Mouse (Mus musculus): ENCODE measurements around the gene Duox1.
A peak's percentile ranks its signal among the peaks of the same experiment; 100 is the strongest.

Duox1 gene

GRCm38 (mm10) chr2:122354191-122354929 is 38.9 kb downstream of the Duox1 start:
- DNase-seq (ENCODE audit: low read depth), result no peak

DNA sequence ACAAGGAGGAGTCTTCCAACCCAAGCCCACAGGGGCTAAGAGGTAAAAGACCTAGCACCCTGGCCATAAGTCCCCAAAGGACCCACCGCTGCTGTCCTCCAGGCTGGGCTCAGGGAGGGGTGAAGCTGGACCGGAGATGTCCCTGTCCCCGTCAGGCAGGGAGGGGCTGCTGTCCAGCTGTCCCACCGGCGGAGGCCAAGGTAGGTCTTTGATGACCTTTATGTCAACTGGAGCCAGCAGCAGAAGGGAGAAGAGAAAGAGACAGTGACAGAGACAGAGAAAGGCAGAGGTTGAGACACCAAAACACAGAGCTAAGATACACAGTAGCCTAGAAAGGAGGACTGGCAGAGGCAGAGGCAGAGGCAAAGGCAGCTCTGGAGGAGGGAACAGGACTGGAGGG is 39.9 kb downstream of the Duox1 start:
- DNase-seq (ENCODE audit: low read depth), result no peak

- DNase-seq (ENCODE audit: low read depth), result no peak
These were observed 40.7 kb downstream of the Duox1 start for GRCm38 (mm10) chr2:122356187-122356586.

DNA sequence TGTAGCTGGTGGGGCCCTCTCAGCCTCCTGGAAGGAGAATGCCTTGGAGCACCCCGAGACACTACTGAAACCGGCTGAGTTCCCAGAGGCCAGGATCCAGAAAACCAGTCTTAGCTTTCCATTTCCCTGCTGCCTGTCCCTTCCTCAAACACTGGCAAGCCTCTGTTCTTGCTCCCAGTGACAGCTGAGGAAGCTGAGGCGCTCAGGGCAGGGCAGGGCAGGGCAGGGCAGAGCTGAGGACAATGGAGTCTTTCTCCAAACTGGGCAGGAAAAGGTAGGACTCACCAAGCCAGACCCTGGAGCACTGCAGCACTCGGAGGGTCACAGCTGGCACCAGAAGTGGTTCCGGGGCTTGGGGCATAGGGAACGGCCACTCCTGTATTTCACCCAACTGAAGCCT is 44.8 kb downstream of the Duox1 start:
- no peak for DNase-seq (ENCODE audit: low read depth)

GRCm38 (mm10) chr2:122361181-122361580 is 45.7 kb downstream of the Duox1 start:
- DNase-seq (ENCODE audit: low read depth), result peak; percentile 55

DNA sequence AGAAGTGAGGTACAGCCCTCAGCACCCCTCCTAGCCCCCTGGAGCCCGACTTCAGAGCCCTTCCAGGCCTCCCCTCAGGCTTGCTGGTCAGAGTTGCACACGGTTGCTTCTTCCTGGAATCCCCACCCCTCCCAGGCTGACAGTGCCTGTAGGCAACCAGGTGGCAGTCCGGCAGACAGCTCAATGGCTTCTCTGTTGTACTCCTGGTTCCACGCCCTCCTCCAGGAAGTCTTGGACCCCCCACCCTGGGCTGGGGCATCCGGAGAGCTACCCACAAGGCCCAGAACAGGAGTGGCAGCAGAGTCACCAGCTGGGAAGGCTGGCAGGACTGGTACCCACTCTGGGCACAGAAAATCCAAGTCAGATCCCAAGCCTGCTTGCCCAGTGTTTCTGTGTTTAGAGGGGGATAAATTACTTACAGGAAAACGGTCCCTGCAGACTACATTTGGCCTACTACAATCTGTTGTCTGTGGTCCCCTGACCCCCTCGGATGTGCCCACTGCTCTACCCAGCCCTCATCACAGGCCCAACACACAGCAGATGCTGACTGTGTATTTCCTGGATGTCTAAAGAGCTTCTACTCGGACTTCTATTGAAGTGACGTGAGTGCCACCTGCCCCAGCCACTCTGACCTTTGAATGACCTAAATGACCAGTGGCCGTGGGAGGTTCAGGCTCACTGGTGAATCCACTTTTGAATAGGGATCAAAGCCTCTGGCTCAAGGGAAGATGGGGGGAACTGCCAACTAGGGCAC is 46.6 kb downstream of the Duox1 start:
- DNase-seq (ENCODE audit: low read depth), result no peak

DNA sequence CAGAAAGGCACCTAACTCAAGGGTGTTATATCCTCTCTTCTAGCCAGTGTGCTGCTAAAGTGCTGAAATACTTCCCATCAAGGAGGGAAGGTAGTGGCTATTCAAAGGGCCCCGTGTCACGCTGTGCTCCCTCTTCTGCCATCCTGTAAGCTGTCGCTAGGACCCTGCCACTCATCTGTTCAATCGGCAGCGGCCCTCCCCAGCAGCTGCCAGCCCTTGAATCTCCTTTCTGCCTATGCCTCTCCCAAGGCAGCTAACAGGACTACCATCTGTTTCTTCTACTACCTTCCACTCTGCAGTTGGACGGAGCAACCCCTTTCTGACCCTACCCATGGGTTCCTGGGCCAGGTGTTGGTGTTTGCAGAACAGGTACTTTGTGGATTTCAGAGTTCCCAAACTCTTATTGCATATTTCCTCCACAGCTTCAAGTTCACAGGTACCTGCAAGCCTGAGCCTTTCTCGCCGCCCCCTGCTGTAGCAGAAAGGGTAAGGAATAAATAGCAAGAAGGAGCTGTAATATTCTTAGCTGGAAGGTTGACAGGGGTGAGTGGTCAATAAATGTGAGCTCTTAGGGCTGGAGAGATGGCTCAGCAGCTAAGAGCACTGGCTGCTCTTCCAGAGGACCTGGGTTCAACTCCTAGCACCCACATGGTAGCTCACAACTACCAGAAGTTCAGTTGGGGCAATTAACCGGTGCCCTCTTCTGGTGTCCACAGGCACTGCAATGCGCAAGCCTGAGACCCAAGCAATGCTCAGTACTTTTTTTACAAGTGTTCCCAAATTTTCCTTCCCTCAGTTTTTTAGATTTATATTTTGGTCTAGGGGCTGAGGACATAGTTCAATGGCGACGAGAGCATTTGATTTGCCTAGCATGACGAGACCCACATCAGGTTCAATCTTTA is 47.4 kb downstream of the Duox1 start:
- no peak for DNase-seq (ENCODE audit: low read depth)

- DNase-seq (ENCODE audit: low read depth), result no peak
These were observed 49.0 kb downstream of the Duox1 start for GRCm38 (mm10) chr2:122364352-122364944.

GRCm38 (mm10) chr2:122365244-122365866 is 49.9 kb downstream of the Duox1 start:
- peak; percentile 49 for DNase-seq (ENCODE audit: low read depth)

DNA sequence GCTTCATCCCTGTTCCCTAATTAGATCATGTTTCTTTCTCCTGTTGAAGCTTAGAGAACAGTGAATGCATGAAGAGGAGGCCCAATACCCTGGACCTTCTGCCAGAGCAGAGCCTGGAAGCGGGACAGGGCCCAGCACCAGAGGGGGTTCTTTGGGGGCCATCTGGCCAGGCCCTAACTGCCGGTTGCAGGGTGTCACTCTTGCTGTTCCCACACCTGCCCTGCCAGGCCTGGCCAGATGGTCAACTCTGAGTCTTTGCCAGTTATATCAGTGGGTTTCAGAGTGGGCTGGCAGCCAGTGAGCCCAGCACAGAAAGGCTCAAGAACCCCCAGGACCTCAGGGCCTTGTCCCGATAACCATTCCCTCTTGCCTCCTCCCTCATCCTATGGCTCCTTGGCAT is 50.6 kb downstream of the Duox1 start:
- DNase-seq (ENCODE audit: low read depth), result no peak

DNA sequence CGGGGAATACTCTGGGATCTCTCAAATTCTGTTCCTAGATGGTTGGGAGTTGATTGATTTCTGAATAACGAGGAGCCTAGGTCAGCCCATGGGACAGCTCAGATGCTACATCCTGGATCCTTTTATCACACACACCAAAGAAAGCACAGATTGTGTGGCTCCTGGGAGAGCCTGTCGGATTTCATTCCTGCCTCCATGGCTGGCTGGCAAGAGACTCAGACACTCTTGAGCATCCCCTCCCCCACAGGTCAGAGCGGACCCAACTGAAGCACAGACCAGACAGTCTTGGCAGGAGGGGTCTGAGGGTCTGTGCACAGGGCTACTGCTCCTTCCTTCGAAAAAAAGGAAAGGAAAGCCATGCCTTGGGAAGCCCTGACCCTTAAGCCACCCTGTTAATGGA is 51.2 kb downstream of the Duox1 start:
- no peak for DNase-seq (ENCODE audit: low read depth)

DNA sequence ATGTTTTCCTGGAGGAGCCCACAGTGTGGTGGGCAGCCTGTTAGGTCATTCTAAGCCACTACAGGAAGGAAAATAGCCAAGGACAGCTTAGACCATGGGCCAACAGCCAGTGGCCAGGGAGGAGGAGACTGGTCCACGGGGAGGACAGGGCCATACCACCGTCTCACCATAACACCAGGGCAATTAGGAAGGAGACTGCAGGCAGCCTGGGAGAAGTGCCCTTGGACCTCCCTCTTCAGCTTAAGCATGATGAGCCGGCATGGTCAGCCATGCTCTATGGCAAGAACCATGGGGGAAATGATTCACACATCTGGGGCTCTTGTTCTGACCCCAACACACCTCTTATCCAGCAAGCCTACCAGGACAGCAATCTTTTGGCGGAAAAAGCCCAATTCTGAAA is 51.7 kb downstream of the Duox1 start:
- DNase-seq (ENCODE audit: low read depth), result no peak

DNA sequence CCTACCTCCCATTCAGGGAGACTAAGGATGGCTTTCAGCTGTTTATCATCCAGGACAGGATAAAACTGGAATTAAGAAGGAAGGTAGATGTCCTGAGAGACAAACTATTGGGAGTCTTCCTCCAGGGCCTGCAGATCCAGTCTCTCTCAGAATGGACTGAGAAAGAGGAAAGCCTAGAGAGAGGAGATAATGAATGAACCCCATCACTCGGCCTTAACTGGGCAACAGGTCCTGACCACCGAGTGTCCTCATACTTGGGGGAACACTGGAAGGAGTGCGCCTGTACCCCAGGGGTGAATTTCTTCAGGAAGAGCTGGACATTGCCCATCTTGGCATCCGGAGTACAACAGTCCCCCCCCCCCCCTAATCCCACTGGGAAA is 52.2 kb downstream of the Duox1 start:
- DNase-seq (ENCODE audit: low read depth), result no peak

- peak; percentile 52 for DNase-seq (ENCODE audit: low read depth)
These were observed 52.9 kb downstream of the Duox1 start for GRCm38 (mm10) chr2:122368081-122368971.

DNA sequence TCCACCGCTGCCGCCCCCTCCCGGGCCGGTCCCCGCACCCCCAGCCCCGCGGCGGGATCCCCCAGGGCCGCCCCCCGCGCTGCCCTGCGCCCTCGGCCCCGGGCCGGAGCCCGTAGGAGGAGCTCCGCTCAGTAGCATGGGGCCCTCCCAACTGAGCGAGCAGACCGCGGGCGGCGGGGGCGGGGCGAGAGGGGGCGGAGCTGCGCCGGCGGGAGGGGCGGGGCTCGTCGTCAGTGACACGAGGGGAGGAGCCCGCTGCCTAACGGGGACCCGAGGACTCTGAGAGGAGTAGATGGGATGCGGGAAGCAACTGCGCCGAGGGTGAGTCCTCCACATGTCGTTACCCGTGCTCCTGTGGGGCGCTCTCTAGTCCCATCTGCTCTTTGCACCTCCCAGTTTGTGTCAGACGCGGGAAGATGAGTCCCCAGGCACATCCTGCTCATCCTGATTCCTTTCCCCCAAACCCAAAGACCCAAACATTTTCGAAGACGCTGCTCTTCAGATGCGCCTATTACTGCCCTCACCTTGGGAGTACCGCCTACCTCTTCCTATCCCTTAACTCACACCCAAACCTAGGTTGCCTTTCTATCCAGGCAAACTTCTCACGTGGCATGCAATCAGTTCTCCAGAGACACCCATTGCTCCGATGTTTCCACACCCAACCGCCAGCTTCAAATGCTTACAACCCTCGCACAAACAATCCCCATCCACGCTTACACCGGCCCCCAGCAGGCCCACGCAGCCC is 53.7 kb downstream of the Duox1 start, which contains the start of gene Shf:
Shf (minus strand) TSS at position 168 of the 745 bp plus-strand sequence.
- peak; percentile 89 for DNase-seq (ENCODE audit: low read depth)

DNA sequence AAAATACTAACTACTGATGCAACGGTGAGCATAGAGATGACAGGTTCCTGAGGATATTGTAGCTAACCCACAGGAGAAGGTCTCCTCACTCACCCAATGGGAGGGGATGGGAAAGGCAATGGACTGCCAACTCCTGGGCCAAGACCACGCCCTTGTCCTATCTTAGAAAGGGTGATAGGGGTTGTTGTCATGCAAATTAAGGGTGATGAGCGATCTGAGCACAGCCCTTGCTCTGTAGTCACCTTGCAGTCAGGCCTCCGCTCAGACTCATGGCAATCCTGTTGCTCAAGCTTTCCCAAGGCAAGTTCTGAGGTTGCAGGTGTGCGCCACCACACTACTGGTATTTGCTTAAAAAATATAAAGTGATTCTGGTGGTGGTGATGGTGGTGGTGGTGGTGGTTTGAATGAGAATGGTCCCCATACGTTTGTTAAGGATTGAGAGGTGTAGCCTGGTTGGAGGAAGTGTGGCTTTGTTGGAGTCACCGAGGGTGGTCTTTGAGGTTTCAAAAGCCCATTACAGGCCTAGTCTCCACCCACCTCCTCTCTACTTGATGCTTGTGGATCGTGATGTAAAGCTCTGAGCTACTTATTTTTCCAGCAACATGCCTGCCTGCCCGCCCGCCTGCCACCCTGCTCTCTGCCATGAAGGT is 54.8 kb downstream of the Duox1 start:
- DNase-seq (ENCODE audit: low read depth), result no peak

DNA sequence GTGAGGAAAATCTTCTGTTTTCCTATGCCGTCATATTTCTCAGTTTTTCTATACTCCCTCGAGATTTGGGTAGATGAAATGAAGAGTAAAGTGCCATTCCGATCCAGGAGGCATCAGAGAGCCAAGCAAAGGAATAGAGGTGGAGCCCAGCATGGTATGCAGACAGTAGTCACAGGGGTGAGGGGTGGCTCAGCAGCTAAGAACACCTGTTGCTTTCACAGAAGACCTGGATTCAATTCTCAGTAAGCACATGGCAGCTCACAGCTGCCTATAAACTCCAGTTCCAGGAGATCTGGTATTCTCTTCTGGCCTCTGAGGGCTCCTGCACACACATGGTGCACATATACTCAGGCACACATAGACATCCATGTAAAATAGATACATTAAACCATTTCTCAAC is 56.6 kb downstream of the Duox1 start:
- DNase-seq (ENCODE audit: low read depth), result no peak

DNA sequence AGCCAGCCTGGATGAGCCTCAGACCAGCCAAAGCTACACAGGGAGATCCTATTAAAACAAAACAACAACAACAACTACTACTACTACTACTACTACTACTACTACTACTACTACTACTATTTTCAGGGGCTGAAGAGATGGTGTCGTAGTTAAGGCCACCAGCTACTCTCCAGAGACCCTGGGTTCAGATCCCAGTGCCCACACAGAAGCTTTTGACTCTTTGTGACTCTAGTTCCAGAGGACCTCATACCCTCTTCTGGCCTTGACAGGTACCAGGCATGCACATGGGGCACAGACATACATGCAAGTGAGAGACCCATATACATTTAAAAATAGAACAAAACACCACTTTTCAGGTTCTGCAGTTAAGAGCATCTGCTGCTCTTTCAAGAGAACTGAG is 57.1 kb downstream of the Duox1 start:
- no peak for DNase-seq (ENCODE audit: low read depth)

DNA sequence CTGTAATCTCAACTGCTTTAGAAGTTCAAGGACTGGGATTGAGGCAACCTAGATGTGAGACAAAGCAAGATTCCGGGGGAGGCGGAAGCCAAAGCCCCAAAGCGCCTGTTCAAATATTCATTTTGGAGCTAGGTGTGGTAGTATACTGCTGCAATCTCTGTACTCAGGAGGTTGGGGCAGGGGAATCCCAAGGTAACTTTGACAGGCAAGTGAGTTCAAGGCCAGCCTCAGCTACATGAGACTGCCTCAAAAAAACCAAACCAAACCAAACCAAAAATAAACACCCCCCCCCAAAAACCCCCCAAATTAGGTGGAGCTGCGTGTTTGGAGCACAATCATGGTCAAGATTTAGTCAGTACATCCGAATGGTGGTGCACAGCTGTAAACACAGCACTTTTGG is 58.5 kb downstream of the Duox1 start:
- no peak for DNase-seq (ENCODE audit: low read depth)
